Comparison of ENCODE assay signal across 8 mouse cellular contexts in the genomic region with DNA sequence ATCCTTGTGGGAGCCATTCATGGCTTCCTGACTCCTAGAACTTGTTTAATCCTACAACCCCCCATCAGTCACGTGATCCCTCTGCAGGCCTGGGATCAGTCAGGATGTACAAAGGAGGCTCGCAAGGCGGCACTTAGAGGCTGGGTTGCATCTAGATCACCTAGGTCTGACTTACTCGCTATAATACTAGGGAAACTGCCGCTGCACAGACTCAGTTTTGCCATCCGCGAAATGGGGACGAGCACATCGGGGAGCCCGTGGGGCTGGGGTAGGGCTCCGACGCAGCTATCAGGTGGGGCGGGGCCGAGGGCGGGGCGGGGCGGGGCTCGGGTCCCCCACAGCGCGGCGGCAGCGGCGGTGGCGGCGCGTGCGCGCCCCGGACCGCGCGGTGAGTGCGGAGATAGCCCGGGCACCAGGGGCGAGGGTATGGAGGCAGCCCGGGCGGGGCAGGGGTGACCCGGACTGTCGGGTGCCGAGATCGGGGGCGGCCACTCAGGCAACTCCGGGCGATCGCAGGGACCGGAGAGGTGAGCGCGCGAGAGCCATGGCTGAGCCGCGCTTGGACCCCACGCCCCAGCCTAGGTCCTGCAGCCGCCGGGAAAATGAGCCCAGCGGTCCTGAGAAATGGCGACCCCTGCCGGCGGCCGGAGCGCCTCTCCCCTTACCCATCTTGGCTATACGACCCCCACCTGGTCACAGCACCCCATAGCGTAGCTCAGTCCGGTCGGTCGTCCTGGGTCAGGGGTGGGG. TPM values are rescaled to one million over a fixed set of nuclear protein-coding genes. Genes with fewer than 3 reads are reported as not detected.
DNase-seq lines count a peak whose midpoint lies in the region; TF ChIP-seq lines count a peak whose summit lies in the region.

A gene (plus strand): TSS at position 346 of the 750 bp plus-strand sequence.

- TF ChIP-seq CTCF in bone marrow macrophage, adult 2 months (IDR thresholded peaks at IDR 0.05; ENCODE audit: low read depth, low read length) = peak; percentile 56
- TF ChIP-seq CTCF in embryonic fibroblast, embryonic 13.5 days (IDR thresholded peaks at IDR 0.05; ENCODE audit: borderline replicate concordance, insufficient read depth, low read length) = peak; percentile 54

- peak; percentile 65 for DNase-seq in ES-E14 (ENCODE audit: low read depth, low spot score)
- DNase-seq in heart, postnatal 36 days = peak; percentile 76 to 78
- peak; percentile 76 to 82 for DNase-seq in layer of hippocampus, postnatal 10 days (ENCODE audit: low spot score in 2 of 2)
- peak; percentile 72 for DNase-seq in lung, postnatal 14 days
- peak; percentile 86 for DNase-seq in retina, embryonic 14.5 days (ENCODE audit: low spot score)
- peak; percentile 60 for DNase-seq in urinary bladder, postnatal 25 days (ENCODE audit: low spot score)

- in situ Hi-C loops in ES-E14 (cut with MboI; ENCODE audit: low sequenced_read_pairs in 2 of 2, unreplicated experiment in 2 of 2) = no loop called here

- H3K9me3 ChIP-seq in ES-E14 (ENCODE audit: control insufficient read depth, insufficient read depth, low read depth, low read length) = no peaks in the 10 kb centered on the region

- TF ChIP-seq POLR2A in bone marrow macrophage, adult 2 months (IDR thresholded peaks at IDR 0.05; ENCODE audit: borderline replicate concordance, low read depth, low read length) = no peak
- peak; percentile 61; the same call in 1 of the 2 replicates for TF ChIP-seq POLR2A in embryonic fibroblast, embryonic 13.5 days (IDR thresholded peaks at IDR 0.05; ENCODE audit: low read depth, low read length)

- intact Hi-C loops in heart, postnatal 36 days (cut with DNase I) = loop anchor here (1.0 kb wide), 1 partner anchor 15 kb away; no protein-coding TSS in a partner anchor

- H3K4me1 ChIP-seq in ES-E14 (ENCODE audit: control insufficient read depth in 2 of 2, insufficient read depth in 2 of 2, low read length in 2 of 2, poor library complexity in 1 of 2) = peaks cover 4 to 19% of the 10 kb centered on the region in 2 experiments; a peak in 3 of 4 replicates
- H3K4me1 ChIP-seq in bone marrow macrophage, adult 2 months (ENCODE audit: control insufficient read depth, insufficient read depth, low read length) = no peaks in the 10 kb centered on the region
- no peaks in the 10 kb centered on the region for H3K4me1 ChIP-seq in embryonic fibroblast, embryonic 13.5 days (ENCODE audit: control insufficient read depth, insufficient read depth, low read length)

- H3K27ac ChIP-seq in ES-E14 (ENCODE audit: insufficient read depth, low read depth, low read length, poor library complexity, severe bottlenecking) = peak within 1 kb of the TSS; percentile 78
- no peak within 1 kb of the TSS for H3K27ac ChIP-seq in bone marrow macrophage, adult 2 months (ENCODE audit: insufficient read depth, low read depth, low read length)
- H3K27ac ChIP-seq in embryonic fibroblast, embryonic 13.5 days (ENCODE audit: insufficient read depth, low read length) = no peak within 1 kb of the TSS

- H3K36me3 ChIP-seq in ES-E14 (ENCODE audit: control insufficient read depth, insufficient read depth, low read length, poor library complexity, severe bottlenecking) = peaks cover 11% of the 10 kb centered on the region; the same call in 1 of the 2 replicates

- peak within 1 kb of the TSS; percentile 95 for H3K9ac ChIP-seq in ES-E14 (ENCODE audit: insufficient read depth, low read depth, low read length, poor library complexity, severe bottlenecking)

- H3K4me3 ChIP-seq in ES-E14 (ENCODE audit: insufficient read depth in 1 of 2, low read depth in 1 of 2, low read length in 2 of 2, poor library complexity in 1 of 2, severe bottlenecking in 1 of 2) = peak within 1 kb of the TSS; percentile 84 to 91
- peak within 1 kb of the TSS; percentile 65 for H3K4me3 ChIP-seq in bone marrow macrophage, adult 2 months (ENCODE audit: insufficient read depth, low read length)
- peak within 1 kb of the TSS; percentile 57 for H3K4me3 ChIP-seq in embryonic fibroblast, embryonic 13.5 days (ENCODE audit: insufficient read depth, low read length)

TF ChIP-seq in ES-E14, 5 proteins besides CTCF, POLR2A, EP300 and RAD21:
- TF ChIP-seq HCFC1 (IDR thresholded peaks at IDR 0.05; ENCODE audit: borderline replicate concordance, insufficient read depth, low read length) = no peak
TF ChIP-seq in ES-E14: peak in this region for 0.

RNA-seq across cellular contexts. Expression of the gene that starts here (rescaled TPM):
- total RNA-seq in ES-E14 (2012; rRNA removed) = not detected in 2 replicates
- not detected in 2 replicates for polyA plus RNA-seq in bone marrow macrophage, adult 2 months (2012; ENCODE audit: insufficient read depth, insufficient read length, missing spikeins)
- not detected in 2 replicates for polyA plus RNA-seq in embryonic fibroblast, embryonic 13.5 days (2011; ENCODE audit: insufficient read length, low read depth, missing spikeins)
- total RNA-seq in heart, postnatal 36 days (2021) = not detected
- total RNA-seq in layer of hippocampus, postnatal 10 days (2021) = not detected

Comparison
In these comparisons a context has a peak if more than half of its experiments do, and no peak if none do; other contexts are left out.
1. Peak in DNase-seq, H3K4me3 ChIP-seq, H3K27ac ChIP-seq and H3K9ac ChIP-seq in ES-E14; RNA of the gene not detected or under 1 TPM.
2. Peak in DNase-seq in heart, postnatal 36 days; RNA of the gene not detected or under 1 TPM.
3. Peak in DNase-seq in layer of hippocampus, postnatal 10 days; RNA of the gene not detected or under 1 TPM.